Mouse (Mus musculus) stomach, embryonic 16.5 days (tissue): ENCODE results near the gene Kalrn. TPM values are rescaled to one million over a fixed set of nuclear protein-coding genes. Genes with fewer than 3 reads are reported as not detected.

Source experiments
- ATAC-seq: fragments of 200-750 bp; cut with Nextera tagmentation; 2 replicates; pipeline ENCODE4 v1.8.0; 2017; ENCODE audit warnings: moderate number of reproducible peaks, moderate TSS enrichment; ENCODE audit not compliant: insufficient read depth, low FRiP score
- H3K27ac ChIP-seq: fragments of 300-500 bp; sonication (generic); 2 replicates; pipeline ENCODE4 v1.5.1; 2014; ENCODE audit warnings: low read length
- H3K27me3 ChIP-seq: fragments of 300-500 bp; sonication (generic); 2 replicates; pipeline ENCODE4 v1.6.1; 2014; ENCODE audit warnings: low read length, control low read depth, mixed read lengths; ENCODE audit not compliant: control insufficient read depth, insufficient read depth
- H3K36me3 ChIP-seq: fragments of 300-500 bp; sonication (generic); 2 replicates; pipeline ENCODE4 v1.6.1; 2014; ENCODE audit warnings: low read length; ENCODE audit not compliant: control insufficient read depth, insufficient read depth
- H3K4me1 ChIP-seq: fragments of 300-500 bp; sonication (generic); 2 replicates; pipeline ENCODE4 v1.6.1; 2014; ENCODE audit warnings: low read length, control low read depth, mixed read lengths; ENCODE audit not compliant: control insufficient read depth, insufficient read depth
- H3K4me2 ChIP-seq: fragments of 300-500 bp; sonication (generic); 2 replicates; pipeline ENCODE4 v1.6.1; 2014; ENCODE audit warnings: low read depth, low read length, mixed read lengths
- H3K4me3 ChIP-seq: fragments of 300-500 bp; sonication (generic); replicated peaks from 2 replicates; pipeline ENCODE4 v1.5.1; 2014; ENCODE audit warnings: mild to moderate bottlenecking, low read length
- H3K9ac ChIP-seq: fragments of 300-500 bp; sonication (generic); 2 replicates; pipeline ENCODE4 v1.6.1; 2014; ENCODE audit warnings: low read length
- H3K9me3 ChIP-seq: fragments of 300-500 bp; sonication (generic); replicated peaks from 2 replicates; pipeline ENCODE4 v1.6.1; 2016; ENCODE audit warnings: low read length, control low read depth; ENCODE audit not compliant: control insufficient read depth
- WGBS: fragments of 180-500 bp; shearing (Covaris S2); extraction: QIAGEN DNeasy Blood & Tissue Kit; methylation state at CpG from one replicate; pipeline ENCODE4 v1.1.7; 2014; 5-methylcytosine and 5-hydroxymethylcytosine counted together
- polyA plus RNA-seq: library from polyadenylated mRNA; unstranded; fragments of >200 nt; fragmentation: Nextera tagmentation; extraction: Ambion mirVana; gene quantifications from 2 replicates; pipeline ENCODE4 v1.2.1, GENCODE M21; 2015

Gene Kalrn
- polyA plus RNA-seq, 1 experiment from 2014 or later, result 22.7 TPM

DNA sequence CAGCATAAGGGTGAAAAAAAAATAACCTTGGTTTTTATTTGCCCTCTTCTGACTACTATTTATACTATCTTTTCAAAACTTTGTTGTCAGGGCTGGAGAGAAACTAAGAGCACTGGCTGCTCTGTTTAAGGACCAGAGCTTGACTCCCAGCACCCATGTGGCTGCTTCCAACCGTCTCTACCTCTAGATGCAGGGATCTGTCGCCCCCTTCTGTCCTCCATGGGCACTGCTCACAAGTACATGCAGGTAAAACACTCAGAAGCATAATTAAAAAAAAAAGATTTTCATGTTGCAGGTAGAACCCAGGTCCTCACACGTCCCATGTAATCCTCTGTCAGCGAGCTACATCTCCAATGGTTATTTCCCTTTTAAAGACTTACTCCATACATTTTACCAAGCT lies 499.4 kb downstream of the Kalrn start:
- Histone ChIP-seq H3K27me3 (no peaks in the 10 kb centered on the region), H3K36me3 (no peaks in the 10 kb centered on the region), H3K9me3 (no peaks in the 10 kb centered on the region), H3K27ac (no peak overlapping the region), H3K4me2 (no peak overlapping the region), H3K4me1 (peaks cover 14% of the 10 kb centered on the region; the same call in 1 of the 2 replicates), H3K4me3 (no peak overlapping the region), H3K9ac (no peak overlapping the region)
- no peak for ATAC-seq
- WGBS, result 86% methylated on average over 4 of the region's 4 CpGs

DNA sequence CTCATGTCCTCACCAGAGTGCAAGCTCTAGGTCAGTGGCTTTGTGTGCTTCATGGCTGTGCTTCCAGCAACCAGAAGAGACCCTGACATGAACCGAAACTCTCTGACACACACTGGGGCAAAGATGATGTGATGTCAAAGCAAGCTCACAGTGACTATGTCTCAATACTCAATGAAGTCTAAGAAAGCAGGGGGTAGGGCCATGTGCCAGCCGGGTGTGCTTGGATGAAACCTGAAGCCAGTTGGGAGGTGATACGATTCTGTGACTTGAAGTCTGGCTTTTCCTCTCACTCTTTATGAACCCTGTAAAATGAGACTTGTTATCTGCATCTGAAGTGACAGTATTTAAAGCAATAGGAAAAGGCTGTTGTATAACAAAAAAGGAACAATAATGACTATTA lies 501.2 kb downstream of the Kalrn start:
- WGBS, result 70% methylated on average over 3 of the region's 3 CpGs
- Histone ChIP-seq H3K4me1 (peaks cover 14% of the 10 kb centered on the region), H3K9me3 (no peaks in the 10 kb centered on the region), H3K27ac (peak overlapping the region; percentile 67; the same call in 1 of the 2 replicates), H3K36me3 (no peaks in the 10 kb centered on the region), H3K4me3 (no peak overlapping the region), H3K27me3 (no peaks in the 10 kb centered on the region), H3K9ac (no peak overlapping the region), H3K4me2 (no peak overlapping the region)
- no peak for ATAC-seq

DNA sequence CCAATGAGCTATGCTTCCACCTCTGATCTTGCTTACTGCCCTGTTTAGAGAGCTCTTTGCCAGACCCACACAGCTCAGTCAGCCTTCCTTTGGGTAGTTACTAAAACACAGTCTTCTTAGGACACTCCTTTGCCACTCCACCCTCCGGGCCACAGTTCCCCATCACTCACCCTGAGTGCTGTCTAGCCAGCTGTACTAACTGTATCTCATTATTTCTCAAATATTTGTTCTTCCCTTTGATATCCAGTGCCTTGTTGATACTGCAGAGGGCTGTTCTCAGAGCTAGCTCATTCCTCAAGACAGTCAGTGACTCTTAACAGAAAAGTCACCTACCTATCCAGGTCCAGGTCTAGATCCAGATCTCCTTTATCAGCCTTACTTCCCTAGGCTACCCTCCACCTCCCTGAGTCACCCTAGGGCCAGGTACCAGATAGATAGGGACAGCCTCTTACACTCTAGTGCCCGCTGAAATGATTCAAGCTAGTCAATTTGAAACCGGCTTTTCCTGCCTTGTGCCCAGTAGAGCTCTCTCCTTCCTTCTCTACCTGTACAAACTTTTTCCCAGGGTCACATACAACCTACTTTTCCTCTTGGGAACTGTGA lies 502.0 kb downstream of the Kalrn start:
- H3K27ac ChIP-seq, result peak overlapping the region; percentile 59
- no peak overlapping the region for H3K4me3 ChIP-seq
- no peak overlapping the region for H3K4me2 ChIP-seq
- peak; percentile 85 for ATAC-seq
- WGBS, result 66% methylated on average over 3 of the region's 3 CpGs
- H3K9me3 ChIP-seq, result no peaks in the 10 kb centered on the region
- H3K36me3 ChIP-seq, result no peaks in the 10 kb centered on the region
- H3K27me3 ChIP-seq, result no peaks in the 10 kb centered on the region
- H3K4me1 ChIP-seq, result peaks cover 14% of the 10 kb centered on the region
- no peak overlapping the region for H3K9ac ChIP-seq

DNA sequence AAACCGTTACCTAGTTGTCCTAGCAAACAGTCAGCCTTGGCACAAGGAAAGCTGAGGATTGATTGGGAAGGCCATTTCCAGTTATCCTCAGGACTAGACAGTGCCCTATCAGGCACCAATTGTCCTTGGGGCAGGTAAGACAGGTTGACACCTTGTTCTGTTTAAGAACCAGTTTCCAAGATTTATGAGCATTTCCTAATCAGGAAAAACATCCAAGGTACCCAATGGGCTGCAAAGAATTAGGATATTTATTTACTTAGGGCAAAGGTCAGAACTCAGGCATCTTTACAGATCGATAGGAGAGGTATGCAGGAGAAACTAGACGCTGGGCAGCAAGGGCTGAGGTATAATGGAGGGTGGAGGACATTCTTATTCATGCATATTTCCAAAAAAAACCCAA lies 503.9 kb downstream of the Kalrn start:
- Histone ChIP-seq H3K4me3 (no peak overlapping the region), H3K9ac (no peak overlapping the region), H3K27ac (no peak overlapping the region), H3K9me3 (no peaks in the 10 kb centered on the region), H3K27me3 (no peaks in the 10 kb centered on the region), H3K4me2 (no peak overlapping the region), H3K36me3 (no peaks in the 10 kb centered on the region), H3K4me1 (peaks cover 11% of the 10 kb centered on the region)
- ATAC-seq, result no peak
- WGBS, result 30% methylated on average over 3 of the region's 3 CpGs

- H3K36me3 ChIP-seq, result no peaks in the 10 kb centered on the region
- no peak for ATAC-seq
- no peaks in the 10 kb centered on the region for H3K9me3 ChIP-seq
- H3K27ac ChIP-seq, result no peak overlapping the region
- no peaks in the 10 kb centered on the region for H3K27me3 ChIP-seq
- no peak overlapping the region for H3K4me3 ChIP-seq
- H3K9ac ChIP-seq, result no peak overlapping the region
- peaks cover 7% of the 10 kb centered on the region for H3K4me1 ChIP-seq
- no peak overlapping the region for H3K4me2 ChIP-seq
Measured at GRCm38 (mm10) chr16:34066922-34067321, 506.4 kb downstream of the Kalrn start.

GRCm38 (mm10) chr16:34066376-34066775 lies 507.0 kb downstream of the Kalrn start:
- Histone ChIP-seq H3K9ac (no peak overlapping the region), H3K36me3 (no peaks in the 10 kb centered on the region), H3K4me3 (no peak overlapping the region), H3K27me3 (no peaks in the 10 kb centered on the region), H3K4me1 (peaks cover 6% of the 10 kb centered on the region), H3K4me2 (no peak overlapping the region), H3K9me3 (no peaks in the 10 kb centered on the region), H3K27ac (no peak overlapping the region)
- ATAC-seq, result no peak
- WGBS, result 77% methylated on average over 4 of the region's 4 CpGs

GRCm38 (mm10) chr16:34063313-34063712 lies 510.0 kb downstream of the Kalrn start:
- ATAC-seq, result no peak
- H3K4me2 ChIP-seq, result no peak overlapping the region
- no peak overlapping the region for H3K4me3 ChIP-seq
- 65% methylated on average over 4 of the region's 4 CpGs for WGBS
- H3K36me3 ChIP-seq, result no peaks in the 10 kb centered on the region
- H3K9me3 ChIP-seq, result no peaks in the 10 kb centered on the region
- H3K4me1 ChIP-seq, result peaks cover 2% of the 10 kb centered on the region; the same call in 1 of the 2 replicates
- H3K27ac ChIP-seq, result no peak overlapping the region
- no peaks in the 10 kb centered on the region for H3K27me3 ChIP-seq
- no peak overlapping the region for H3K9ac ChIP-seq

DNA sequence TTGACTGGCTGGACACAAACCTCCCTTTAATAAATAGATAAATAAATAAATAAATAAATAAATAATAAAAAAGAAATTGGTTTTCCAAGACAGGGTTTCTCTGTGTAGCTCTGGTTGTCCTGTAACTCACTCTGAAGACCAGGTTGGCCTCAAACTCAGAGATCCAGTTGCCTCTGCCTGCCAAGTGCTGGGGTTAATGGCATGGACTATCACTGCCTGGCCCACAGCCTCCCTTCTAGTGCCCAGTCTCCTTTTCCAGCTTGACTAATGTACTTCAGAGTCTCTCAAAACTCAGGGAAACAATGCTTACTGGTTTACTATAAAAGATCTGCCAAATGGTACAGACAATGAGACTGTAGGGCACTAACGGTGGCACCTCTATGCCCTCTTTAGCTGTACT lies 511.7 kb downstream of the Kalrn start:
- no peak for ATAC-seq
- H3K9me3 ChIP-seq, result no peaks in the 10 kb centered on the region
- H3K27me3 ChIP-seq, result no peaks in the 10 kb centered on the region
- WGBS, result 91% methylated on average over 1 of the region's 1 CpGs
- no peaks in the 10 kb centered on the region for H3K36me3 ChIP-seq
- no peak overlapping the region for H3K4me3 ChIP-seq
- no peak overlapping the region for H3K27ac ChIP-seq
- 0 out of 2 replicates have a peak, but pooled peaks cover 12% of the 10 kb centered on the region for H3K4me1 ChIP-seq
- H3K4me2 ChIP-seq, result no peak overlapping the region
- H3K9ac ChIP-seq, result no peak overlapping the region

DNA sequence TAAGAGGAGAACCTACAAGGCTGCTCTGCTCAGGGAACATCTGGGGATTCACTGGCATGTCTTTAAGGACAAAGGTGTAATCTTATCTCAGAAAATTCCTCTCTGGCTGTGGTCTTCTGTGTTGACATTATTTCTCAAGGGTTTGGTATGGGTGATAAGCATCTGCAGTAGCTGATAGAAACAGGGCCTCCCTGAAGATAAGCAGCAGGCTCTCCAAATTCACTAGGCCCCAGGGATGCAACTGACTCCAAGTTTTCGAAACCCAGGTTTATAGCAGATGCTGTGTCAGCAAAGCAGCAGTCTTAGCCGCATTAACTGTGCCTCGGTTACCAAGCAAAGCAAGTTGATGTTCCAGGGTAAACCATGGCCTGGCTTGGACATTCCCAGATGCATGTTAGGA lies 514.7 kb downstream of the Kalrn start:
- no peak for ATAC-seq
- WGBS, result 35% methylated on average over 3 of the region's 3 CpGs

More for the DNA sequence above, 514.7 kb downstream of the Kalrn start:
- no peak overlapping the region for H3K4me3 ChIP-seq
- H3K36me3 ChIP-seq, result no peaks in the 10 kb centered on the region
- no peak overlapping the region for H3K4me2 ChIP-seq
- H3K9me3 ChIP-seq, result no peaks in the 10 kb centered on the region
- no peaks in the 10 kb centered on the region for H3K27me3 ChIP-seq
- H3K9ac ChIP-seq, result no peak overlapping the region
- H3K27ac ChIP-seq, result no peak overlapping the region
- H3K4me1 ChIP-seq, result 0 out of 2 replicates have a peak, but pooled peaks cover 14% of the 10 kb centered on the region
